Mouse (Mus musculus) kidney, adult 18-20 months (tissue): ENCODE data around the gene Ttll11.

Source experiments
- DNase-seq: peaks from one replicate; pipeline ENCODE4 v3.0.0; 2021

Gene Ttll11

DNA sequence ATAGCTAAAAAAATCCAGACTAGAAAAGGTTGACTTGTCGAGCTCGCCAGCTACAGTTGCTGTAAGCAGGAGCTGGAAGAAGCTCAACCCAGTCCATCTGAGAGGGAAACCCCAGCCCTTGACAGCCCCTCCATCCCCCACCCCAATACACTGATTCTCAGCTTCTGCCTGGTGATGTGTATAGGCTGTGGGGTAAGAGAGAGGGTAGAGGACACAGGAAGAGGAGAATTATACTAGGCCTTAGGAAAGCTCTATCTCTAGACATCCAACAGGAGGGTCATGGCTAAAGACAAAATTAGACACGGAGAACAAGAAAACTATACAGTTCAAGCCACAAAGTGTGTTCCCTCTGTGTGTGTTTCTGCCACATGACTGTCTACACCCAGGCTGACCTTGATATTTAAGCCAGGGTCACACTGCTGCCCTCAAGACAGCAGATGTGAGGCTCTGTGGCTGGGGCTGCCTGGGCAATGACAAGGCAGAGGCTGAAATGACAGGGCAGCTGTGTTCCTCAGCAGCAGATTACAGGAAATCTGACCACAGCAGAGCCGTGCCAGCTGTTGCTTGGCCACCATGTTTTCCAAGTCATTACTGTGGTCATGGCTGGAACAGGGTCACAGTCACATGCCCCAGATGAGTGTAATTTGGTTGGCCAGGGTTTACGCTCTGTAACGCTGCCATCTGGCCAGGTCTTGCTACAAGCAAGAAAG is 81.1 kb downstream of the Ttll11 start:
- no peak for DNase-seq

DNA sequence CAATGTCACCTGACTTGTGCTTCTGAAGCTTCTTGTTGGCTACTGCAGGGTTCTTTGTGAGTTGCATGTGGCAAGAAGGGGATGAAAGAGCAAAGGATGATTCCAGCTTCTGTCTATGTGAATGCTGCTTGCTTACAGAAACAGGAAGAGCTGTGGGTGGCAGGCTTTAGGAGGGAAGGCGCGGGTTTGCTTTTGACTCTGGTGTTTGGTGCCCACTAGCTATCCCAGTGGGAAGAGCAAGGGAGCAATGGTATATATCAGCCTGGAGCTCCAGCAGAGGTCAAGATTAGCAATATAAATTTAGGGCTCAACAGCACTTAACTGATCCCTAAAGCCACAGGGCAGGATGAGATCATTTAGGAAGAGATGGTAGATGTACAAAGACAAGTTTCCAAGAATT is 82.6 kb downstream of the Ttll11 start:
- no peak for DNase-seq

- no peak for DNase-seq
Observed at GRCm38 (mm10) chr2:35894512-35894911, 85.2 kb downstream of the Ttll11 start.

DNA sequence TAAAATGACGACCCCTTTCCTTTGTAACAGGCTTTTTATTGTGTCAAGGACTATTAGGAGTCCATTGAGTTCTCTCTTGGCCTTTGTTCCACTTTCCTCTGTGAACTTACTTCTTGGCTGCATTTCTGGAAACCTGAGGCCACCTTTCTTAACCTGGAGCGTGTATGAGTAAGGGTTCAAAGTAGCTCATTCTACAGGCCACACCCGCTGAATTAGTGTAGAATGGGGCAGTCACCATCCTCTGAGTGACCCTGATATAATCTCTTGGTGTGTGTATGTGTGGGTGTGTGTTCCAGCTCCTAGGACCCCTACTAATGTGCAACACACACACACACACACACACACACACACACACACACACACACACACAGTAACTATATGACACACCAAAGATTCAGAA is 89.1 kb downstream of the Ttll11 start:
- DNase-seq = no peak

- no peak for DNase-seq
Observed at GRCm38 (mm10) chr2:35889776-35890175, 89.9 kb downstream of the Ttll11 start.

DNA sequence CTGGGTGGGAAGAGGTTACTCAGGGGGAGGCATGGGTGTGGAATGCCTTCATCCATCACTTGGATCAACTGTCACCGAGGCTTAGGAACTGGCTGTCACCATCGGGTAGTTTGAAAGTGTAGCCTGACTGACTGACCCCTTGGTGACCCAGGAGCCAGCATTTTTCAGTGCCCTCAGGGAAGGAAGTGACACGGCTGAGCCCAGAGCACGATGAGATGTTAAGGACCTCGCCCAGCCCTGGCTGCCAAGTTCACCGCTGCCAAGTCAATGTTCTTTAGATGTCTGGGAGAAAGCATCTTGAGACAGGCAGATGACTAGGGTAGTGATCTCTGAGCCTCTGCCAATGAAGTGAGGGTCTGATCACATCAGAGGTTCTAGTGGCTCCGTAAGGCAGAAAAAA is 95.4 kb downstream of the Ttll11 start:
- DNase-seq = peak; percentile 26

GRCm38 (mm10) chr2:35882336-35882987 is 97.3 kb downstream of the Ttll11 start:
- DNase-seq = no peak

DNA sequence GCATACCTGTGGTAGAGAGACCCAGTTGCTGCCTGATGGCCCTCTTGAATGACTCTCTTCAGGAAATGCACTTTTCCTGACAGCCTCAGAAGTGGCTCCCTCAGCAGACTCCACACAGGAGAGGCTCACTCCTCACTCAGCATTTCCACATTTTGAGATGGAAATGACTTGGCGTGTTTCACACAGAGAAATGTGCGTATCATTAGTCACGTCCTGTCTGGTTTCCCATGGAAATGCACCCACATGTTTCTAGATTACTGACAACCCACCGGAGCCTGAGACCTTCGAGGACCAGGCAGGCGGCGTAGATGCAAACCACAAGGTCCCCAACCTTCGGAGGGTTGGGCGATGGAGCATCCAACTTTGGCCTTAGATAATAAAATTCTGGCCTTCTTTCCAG is 97.8 kb downstream of the Ttll11 start:
- DNase-seq = no peak

DNA sequence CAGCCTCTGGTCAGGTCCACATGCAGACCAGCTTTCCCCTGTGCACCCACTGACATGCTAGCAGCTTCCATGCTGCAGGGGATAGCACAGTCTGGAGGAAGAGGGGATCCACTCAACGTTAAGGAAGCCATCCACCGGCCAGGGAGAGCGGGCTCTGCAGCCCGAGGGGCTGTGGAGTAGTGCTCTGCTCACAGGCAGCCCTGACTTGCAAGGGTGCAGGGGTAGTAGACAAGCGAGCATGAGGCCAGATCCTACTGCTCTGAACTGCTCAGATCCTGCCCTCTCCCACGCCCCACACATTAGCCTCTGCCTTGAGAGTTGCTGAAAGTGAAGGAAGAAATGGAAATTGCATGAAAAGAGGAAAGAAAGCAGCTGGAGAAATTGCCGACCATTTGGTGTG is 99.4 kb downstream of the Ttll11 start:
- no peak for DNase-seq

DNA sequence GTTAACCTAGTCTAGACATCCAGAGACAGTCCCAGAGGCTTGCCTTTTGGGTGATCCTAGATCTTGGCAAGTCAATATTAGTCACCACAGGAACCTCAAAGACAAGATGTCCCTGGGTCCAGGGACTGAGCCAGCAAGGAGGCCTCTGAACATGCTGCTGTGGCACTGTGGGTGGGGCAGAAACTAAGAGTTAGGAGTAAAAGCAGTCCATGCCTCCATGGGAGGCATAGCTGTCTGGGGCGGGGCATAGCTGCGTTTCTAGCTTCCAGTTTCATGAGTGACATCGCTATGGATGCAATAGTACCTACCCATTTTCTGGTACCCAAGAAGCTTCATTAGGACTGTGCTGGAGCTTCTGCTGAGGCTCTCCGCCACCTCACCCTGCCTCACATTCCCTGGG is 99.8 kb downstream of the Ttll11 start:
- DNase-seq = no peak

GRCm38 (mm10) chr2:35878506-35878905 is 101.2 kb downstream of the Ttll11 start:
- no peak for DNase-seq

DNA sequence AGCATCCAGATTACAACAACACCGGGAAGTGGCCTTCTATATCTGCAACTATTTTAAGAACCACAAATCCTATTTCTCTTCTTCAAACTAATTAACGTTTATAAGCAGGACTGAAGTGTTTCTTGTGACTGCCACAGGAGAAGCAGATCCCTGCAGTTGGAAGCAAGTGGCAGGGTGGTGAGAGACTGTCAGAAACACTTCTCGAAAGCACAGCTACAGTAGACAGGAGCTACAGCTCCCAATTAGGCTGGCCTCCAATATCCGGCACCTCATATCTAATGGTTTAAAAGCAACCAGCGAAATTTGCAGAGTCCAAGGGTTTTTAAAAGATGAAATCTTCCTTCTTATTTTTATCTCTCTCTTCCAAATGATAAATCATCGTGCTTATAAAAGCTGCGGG is 104.1 kb downstream of the Ttll11 start:
- no peak for DNase-seq

DNA sequence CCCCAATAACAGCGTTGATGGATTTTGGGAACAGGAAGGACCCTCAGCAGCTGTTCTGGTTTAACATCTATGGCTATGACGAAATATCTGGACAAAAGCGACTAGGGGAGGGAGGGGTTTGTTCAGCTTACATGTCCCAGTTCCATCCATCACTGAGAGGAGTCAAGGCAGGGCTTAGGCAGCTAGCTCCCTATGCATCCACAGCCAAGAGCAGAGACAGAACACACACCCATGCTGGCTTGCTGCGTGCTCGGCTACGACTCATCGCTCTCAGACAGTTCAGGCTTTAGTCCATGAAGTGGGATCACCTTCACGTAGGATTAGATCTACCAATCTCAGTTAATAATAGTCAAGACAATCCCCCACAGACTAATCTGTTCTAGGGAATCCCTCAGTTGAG is 105.3 kb downstream of the Ttll11 start:
- no peak for DNase-seq

- no peak for DNase-seq
Observed at GRCm38 (mm10) chr2:35869165-35869564, 110.5 kb downstream of the Ttll11 start.

GRCm38 (mm10) chr2:35863284-35863683 is 116.4 kb downstream of the Ttll11 start:
- no peak for DNase-seq

DNA sequence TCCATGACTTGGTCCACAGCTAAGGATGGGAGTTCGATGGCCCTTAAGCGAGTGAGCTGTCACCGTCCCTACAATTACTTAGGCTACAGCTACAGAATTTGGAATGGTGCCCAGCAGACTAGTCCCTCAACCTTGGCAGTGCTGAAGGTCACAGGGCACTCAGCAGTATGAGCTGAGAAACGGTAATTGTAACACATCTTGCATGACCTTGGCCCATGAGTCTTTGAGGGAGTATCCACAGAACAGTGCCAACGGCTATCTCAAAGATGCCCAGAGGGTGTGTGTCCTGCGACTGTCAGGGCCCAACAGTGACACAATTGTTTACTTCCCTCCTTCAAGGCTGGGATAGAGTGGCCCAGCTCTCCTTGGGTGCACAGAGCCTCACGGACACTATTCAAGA is 118.5 kb downstream of the Ttll11 start:
- DNase-seq = no peak

GRCm38 (mm10) chr2:35860394-35860744 is 119.3 kb downstream of the Ttll11 start:
- DNase-seq = no peak

DNA sequence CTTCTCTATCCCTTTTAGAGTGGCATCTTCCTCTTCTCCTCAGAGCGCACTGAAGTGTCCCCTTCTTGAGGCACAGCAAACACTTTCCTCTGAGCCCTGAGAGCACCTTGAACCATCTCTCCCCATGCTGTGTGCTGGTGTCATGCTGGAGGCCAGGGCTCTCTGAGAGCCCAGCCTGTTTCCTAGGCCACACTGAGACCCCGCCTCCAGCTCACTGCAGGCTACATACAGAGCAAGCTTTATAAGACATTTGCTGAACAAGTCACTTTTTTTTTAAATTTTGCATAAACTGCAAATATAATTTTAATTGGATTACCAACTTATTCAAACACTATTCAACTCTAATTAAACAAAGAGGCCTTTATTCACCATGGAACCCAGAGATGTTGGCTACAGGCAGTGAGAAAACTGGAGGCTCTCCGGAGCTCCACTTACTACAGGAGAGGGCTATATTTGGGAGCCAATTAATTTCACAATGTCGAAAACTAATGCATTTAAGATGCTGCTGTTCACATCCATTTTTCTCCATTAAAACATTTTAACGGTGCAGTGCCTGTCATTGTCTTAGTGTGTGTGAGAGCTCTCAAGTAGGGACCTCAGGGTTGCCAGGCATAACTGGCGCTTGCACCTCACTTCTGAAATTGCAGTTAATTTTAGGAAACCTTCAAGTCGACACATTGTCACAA is 119.9 kb downstream of the Ttll11 start:
- DNase-seq = no peak

DNA sequence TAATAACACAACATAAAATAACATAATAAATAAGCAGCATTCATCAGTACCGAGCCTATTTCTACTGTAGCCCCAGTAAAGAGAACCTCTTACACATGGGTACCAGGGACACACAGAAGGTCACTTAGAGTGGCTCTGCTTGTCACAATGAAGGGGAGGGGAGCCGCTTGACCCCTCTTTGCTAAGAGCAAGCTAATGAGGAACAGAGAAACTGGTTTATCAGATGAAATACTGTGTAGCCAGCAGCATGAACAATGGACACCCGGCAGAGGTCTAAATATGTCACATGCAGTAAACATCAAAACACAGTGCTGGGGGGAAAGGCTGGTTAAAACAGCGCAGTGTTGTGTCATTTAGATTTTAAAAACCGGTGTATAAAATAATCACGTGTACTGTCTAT is 121.4 kb downstream of the Ttll11 start:
- no peak for DNase-seq

GRCm38 (mm10) chr2:35856901-35857300 is 122.8 kb downstream of the Ttll11 start:
- no peak for DNase-seq

DNA sequence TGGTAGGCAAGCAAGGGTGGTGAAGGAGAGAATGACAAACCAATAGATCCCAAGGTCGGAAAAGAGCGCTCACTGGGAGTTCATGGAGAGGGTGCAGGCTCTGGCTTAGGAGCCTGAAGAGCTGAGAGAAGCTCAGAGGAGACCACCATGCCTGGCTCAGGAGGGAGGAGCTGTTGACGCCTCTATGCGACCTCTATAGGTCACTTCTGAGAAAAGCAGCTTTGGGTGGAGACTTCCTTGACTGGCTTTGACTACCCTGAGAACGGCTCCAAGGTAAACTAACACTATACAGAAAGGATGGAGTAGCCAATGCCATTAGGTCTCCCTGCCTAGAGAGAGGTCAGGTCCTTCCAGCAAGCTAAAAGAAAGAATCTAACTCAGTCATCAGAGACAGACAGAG is 124.8 kb downstream of the Ttll11 start:
- no peak for DNase-seq

DNA sequence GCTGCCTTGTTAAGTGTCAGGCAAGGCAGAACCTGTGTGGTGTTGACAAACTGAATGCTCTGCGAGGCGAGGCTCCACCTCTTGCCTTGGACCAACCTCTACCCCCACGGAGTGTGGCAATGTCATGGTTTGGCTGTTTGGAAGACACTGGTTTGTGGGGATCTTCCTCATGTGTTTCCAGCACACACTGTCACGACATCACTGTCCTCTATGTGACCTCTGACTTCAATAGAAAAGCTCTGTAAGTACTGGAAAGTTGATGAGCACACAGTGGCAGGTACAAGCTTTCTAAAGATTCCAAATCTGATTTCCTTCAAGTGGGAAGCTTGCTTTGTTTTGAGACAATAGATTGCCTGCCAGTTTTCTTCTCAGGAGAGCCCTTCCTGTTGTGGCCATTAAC is 126.7 kb downstream of the Ttll11 start:
- no peak for DNase-seq

GRCm38 (mm10) chr2:35852164-35852509 is 127.6 kb downstream of the Ttll11 start:
- DNase-seq = no peak

DNA sequence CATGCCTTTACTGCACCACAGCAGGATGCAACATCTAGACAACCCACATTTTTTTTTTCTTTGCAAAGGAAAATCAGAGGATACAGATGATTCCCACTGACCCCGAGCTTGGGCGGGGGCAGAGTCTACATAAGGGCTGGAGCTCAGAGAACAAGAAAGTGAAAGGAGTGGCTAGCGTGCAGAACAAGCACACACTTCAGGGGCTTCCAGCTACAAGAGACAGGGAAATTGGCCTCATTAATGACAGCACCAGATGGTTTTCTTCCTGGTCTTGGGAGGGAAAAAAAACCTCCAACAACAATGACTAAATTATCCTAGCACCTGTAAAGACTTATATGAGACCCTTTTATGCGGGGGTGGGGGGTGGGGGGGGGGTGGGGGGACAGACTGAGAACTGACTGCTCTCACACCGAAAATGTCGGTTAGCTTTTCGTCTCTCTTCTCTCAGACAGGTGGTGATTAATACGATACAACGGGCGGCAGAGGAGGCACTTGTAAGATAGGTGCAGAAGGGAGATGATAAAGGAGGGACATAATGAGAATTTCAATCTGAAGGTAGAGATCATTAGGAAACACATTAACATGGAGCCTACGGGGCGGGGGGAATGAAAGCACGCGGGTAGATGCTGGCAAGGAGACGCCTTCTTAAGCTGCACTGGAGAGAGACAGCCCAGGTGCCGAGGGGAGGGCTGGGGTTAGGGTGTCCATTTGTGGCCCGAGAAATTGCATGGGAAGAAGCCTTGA is 128.1 kb downstream of the Ttll11 start:
- no peak for DNase-seq
